Mouse (Mus musculus): ENCODE data around the gene Dock2. TPM values are rescaled to one million over a fixed set of nuclear protein-coding genes. Genes with fewer than 3 reads are reported as not detected.

Gene Dock2
- polyA plus RNA-seq, 1 experiment = 35.9 TPM

DNA sequence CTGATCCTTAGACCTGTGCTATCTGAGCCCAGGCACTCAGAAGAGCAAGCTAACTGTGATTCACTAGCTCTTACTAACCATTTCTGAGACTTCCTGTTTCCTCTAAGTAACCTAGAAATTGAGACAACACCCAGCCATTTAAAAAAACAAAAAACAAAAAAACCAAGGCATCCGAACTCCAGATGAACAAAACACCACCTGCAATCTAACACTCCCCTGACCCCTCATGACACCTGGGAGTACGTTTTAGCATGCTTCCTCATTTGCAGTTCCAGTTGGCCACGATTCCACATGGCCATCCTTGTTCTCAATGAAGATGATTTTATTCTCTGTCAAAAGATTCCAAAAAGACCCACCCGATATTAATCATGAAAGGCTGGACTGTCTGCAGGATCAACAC is 13.0 kb downstream of the Dock2 start:
- H3K36me3 ChIP-seq (ENCODE audit: control insufficient read depth, insufficient read depth, low read length) = peaks cover under 1% of the 10 kb centered on the region; the same call in 1 of the 2 replicates
- H3K27me3 ChIP-seq (ENCODE audit: control insufficient read depth, insufficient read depth, low read length) = no peaks in the 10 kb centered on the region
- peak overlapping the region; percentile 48 for H3K4me3 ChIP-seq (ENCODE audit: extremely low read depth, insufficient read depth, insufficient read length)
- DNase-seq (ENCODE audit: low read depth in 1 of 2, low spot score in 2 of 2) = no peak
- no peak for TF ChIP-seq POLR2A (IDR thresholded peaks at IDR 0.05; ENCODE audit: low read depth, low read length)
- no peak for TF ChIP-seq CTCF (IDR thresholded peaks at IDR 0.05; ENCODE audit: extremely low read depth, insufficient read depth, insufficient read length, insufficient replicate concordance)
- 11% methylated on average over 4 of the region's 4 CpGs for WGBS
- H3K4me1 ChIP-seq (ENCODE audit: control insufficient read depth, insufficient read depth, insufficient read length) = peaks cover 61% of the 10 kb centered on the region
- H3K27ac ChIP-seq (ENCODE audit: insufficient read depth, low read length) = peak overlapping the region; percentile 98

DNA sequence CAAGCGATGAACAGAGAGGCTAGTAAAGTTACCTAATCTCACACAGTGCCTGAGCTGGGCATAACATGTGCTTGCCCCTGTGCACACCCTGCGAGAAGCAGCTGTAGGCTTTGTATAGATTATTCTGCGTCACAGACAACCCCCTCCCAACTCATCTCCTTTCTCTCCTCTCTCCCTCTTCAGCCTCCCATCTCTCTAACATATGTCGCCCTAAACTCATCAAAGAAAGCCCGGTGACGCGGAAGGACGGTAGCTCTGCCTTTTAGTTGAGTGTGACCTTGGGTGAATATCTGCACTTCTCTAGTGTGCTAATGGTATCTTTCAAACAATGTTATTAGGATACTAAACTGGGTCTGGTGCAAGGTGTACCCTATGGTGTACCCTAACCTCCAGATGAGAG is 13.7 kb downstream of the Dock2 start:
- no peaks in the 10 kb centered on the region; the same call in 1 of the 2 replicates for H3K36me3 ChIP-seq (ENCODE audit: control insufficient read depth, insufficient read depth, low read length)
- no peak for TF ChIP-seq CTCF (IDR thresholded peaks at IDR 0.05; ENCODE audit: extremely low read depth, insufficient read depth, insufficient read length, insufficient replicate concordance)
- H3K27ac ChIP-seq (ENCODE audit: insufficient read depth, low read length) = peak overlapping the region; percentile 98
- 73% methylated on average over 8 of the region's 8 CpGs for WGBS
- peaks cover 60% of the 10 kb centered on the region for H3K4me1 ChIP-seq (ENCODE audit: control insufficient read depth, insufficient read depth, insufficient read length)
- DNase-seq (ENCODE audit: low read depth in 1 of 2, low spot score in 2 of 2) = no peak
- H3K4me3 ChIP-seq (ENCODE audit: extremely low read depth, insufficient read depth, insufficient read length) = no peak overlapping the region
- H3K27me3 ChIP-seq (ENCODE audit: control insufficient read depth, insufficient read depth, low read length) = no peaks in the 10 kb centered on the region

DNA sequence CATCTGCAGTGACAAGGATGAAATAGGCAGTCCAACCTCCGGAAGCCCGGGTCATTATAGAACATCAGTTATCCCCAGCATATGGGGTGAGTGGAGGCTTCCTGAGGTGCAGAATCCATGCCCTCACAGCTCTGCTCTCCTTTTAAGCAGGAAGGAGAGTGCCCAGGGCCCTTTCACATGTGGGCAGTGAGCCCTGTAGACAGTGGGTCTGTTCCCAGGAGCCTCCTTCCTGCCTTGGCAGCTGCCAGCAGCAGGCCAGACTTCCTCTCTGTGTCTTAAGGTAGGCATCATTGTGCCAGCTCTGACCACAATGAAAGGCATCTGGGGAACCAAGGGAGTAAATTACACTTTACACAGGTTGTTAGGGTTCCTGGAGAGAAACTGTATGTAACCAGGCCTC is 14.3 kb downstream of the Dock2 start:
- H3K4me3 ChIP-seq (ENCODE audit: extremely low read depth, insufficient read depth, insufficient read length) = no peak overlapping the region
- H3K27me3 ChIP-seq (ENCODE audit: control insufficient read depth, insufficient read depth, low read length) = no peaks in the 10 kb centered on the region
- peaks cover 59% of the 10 kb centered on the region for H3K4me1 ChIP-seq (ENCODE audit: control insufficient read depth, insufficient read depth, insufficient read length)
- no peaks in the 10 kb centered on the region; the same call in 1 of the 2 replicates for H3K36me3 ChIP-seq (ENCODE audit: control insufficient read depth, insufficient read depth, low read length)
- no peak for DNase-seq (ENCODE audit: low read depth in 1 of 2, low spot score in 2 of 2)
- TF ChIP-seq POLR2A (IDR thresholded peaks at IDR 0.05; ENCODE audit: low read depth, low read length) (no peak), CTCF (IDR thresholded peaks at IDR 0.05; ENCODE audit: extremely low read depth, insufficient read depth, insufficient read length, insufficient replicate concordance) (no peak)
- peak overlapping the region; percentile 98 for H3K27ac ChIP-seq (ENCODE audit: insufficient read depth, low read length)
- WGBS = 35% methylated on average over 2 of the region's 2 CpGs

DNA sequence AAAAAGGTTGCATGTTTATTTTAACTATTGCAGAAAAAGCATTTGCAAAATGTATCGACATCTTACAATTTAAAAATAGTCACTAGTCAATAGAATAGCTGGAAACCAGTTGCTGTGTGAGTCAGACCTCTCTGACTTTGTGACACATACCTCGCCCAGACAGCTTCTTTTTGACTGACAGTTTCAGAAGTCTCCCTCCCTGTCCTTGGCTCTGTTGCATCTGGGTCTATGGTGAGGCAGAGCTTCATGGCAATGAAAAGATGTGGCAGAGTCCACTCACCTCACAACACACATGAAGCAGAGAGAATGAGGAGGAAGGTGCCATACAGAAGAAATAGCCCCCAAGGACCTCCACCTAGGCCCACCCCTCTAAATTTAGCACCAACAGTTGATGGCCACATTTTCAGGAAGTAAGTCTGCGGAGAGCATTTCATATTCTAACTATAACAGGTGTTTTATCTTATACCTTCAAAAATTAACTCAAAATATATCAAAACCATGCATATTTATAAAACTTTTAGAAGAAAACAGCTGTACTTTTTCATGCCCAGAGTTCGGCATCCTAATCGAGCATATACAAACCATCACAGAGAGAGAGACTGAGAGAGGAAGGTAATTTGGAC is 19.8 kb downstream of the Dock2 start:
- no peak for DNase-seq (ENCODE audit: low read depth in 1 of 2, low spot score in 2 of 2)
- H3K27ac ChIP-seq (ENCODE audit: insufficient read depth, low read length) = peak overlapping the region; percentile 27; the same call in 1 of the 2 replicates
- H3K27me3 ChIP-seq (ENCODE audit: control insufficient read depth, insufficient read depth, low read length) = no peaks in the 10 kb centered on the region
- no peaks in the 10 kb centered on the region for H3K36me3 ChIP-seq (ENCODE audit: control insufficient read depth, insufficient read depth, low read length)
- TF ChIP-seq CTCF (IDR thresholded peaks at IDR 0.05; ENCODE audit: extremely low read depth, insufficient read depth, insufficient read length, insufficient replicate concordance) (no peak), POLR2A (IDR thresholded peaks at IDR 0.05; ENCODE audit: low read depth, low read length) (no peak)
- WGBS = 28% methylated on average over 5 of the region's 5 CpGs
- no peak overlapping the region for H3K4me3 ChIP-seq (ENCODE audit: extremely low read depth, insufficient read depth, insufficient read length)
- H3K4me1 ChIP-seq (ENCODE audit: control insufficient read depth, insufficient read depth, insufficient read length) = peaks cover 27% of the 10 kb centered on the region

DNA sequence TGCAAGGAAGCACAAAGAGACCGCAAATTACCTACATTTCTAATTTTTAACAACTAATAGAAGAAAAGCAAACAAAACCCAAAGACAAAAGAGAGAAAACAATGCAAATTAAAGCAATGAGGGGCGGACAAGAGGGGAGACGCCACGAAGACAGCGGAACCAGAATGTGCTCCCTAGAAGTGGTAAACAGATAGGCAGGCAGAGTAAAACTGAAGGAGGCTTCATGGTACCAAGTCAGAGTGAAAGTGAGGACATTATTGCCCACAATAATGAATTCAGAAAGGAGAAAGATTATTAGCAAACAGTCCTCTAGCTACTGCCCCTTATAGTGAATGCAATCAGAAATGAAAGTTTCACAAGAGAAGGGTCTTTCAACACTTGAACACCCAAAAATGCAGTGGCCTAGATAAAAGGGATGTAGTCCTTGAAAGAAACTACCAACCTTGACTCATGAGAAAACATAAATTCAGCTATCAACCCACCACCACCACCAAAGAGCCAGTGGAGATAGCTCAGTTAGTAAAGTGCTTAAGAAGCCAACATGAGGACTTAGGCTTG is 21.0 kb downstream of the Dock2 start:
- no peak for DNase-seq (ENCODE audit: low read depth in 1 of 2, low spot score in 2 of 2)
- peaks cover 2% of the 10 kb centered on the region; the same call in 1 of the 2 replicates for H3K36me3 ChIP-seq (ENCODE audit: control insufficient read depth, insufficient read depth, low read length)
- TF ChIP-seq POLR2A (IDR thresholded peaks at IDR 0.05; ENCODE audit: low read depth, low read length) (no peak), CTCF (IDR thresholded peaks at IDR 0.05; ENCODE audit: extremely low read depth, insufficient read depth, insufficient read length, insufficient replicate concordance) (no peak)
- H3K27ac ChIP-seq (ENCODE audit: insufficient read depth, low read length) = peak overlapping the region; percentile 26; the same call in 1 of the 2 replicates
- no peaks in the 10 kb centered on the region for H3K27me3 ChIP-seq (ENCODE audit: control insufficient read depth, insufficient read depth, low read length)
- H3K4me3 ChIP-seq (ENCODE audit: extremely low read depth, insufficient read depth, insufficient read length) = no peak overlapping the region
- peaks cover 23% of the 10 kb centered on the region for H3K4me1 ChIP-seq (ENCODE audit: control insufficient read depth, insufficient read depth, insufficient read length)
- 69% methylated on average over 5 of the region's 5 CpGs for WGBS

DNA sequence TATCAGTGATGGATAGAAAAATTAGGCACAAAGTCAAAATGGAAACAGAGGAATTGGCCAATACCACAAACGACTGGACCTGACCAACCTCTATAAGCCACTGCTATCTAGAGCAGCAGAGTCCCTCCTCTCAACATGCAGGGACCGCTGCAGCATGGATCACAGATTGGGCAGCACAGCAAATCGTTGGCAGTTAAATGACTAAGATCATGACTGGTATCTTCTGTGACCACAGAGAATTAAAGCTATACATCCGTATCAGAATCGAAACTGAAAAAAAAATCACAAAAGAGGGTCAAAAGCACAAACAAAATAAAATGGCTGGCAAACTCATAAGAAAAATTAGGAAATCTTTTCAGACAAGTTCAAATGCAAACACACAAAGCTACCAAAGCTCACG is 21.6 kb downstream of the Dock2 start:
- no peak for DNase-seq (ENCODE audit: low read depth in 1 of 2, low spot score in 2 of 2)
- Histone ChIP-seq H3K27me3 (ENCODE audit: control insufficient read depth, insufficient read depth, low read length) (no peaks in the 10 kb centered on the region), H3K4me3 (ENCODE audit: extremely low read depth, insufficient read depth, insufficient read length) (no peak overlapping the region), H3K36me3 (ENCODE audit: control insufficient read depth, insufficient read depth, low read length) (peaks cover 4% of the 10 kb centered on the region; the same call in 1 of the 2 replicates), H3K27ac (ENCODE audit: insufficient read depth, low read length) (peak overlapping the region; percentile 45; the same call in 1 of the 2 replicates), H3K4me1 (ENCODE audit: control insufficient read depth, insufficient read depth, insufficient read length) (peaks cover 23% of the 10 kb centered on the region)
- 64% methylated on average over 6 of the region's 6 CpGs for WGBS
- TF ChIP-seq CTCF (IDR thresholded peaks at IDR 0.05; ENCODE audit: extremely low read depth, insufficient read depth, insufficient read length, insufficient replicate concordance) = no peak
- TF ChIP-seq POLR2A (IDR thresholded peaks at IDR 0.05; ENCODE audit: low read depth, low read length) = no peak

DNA sequence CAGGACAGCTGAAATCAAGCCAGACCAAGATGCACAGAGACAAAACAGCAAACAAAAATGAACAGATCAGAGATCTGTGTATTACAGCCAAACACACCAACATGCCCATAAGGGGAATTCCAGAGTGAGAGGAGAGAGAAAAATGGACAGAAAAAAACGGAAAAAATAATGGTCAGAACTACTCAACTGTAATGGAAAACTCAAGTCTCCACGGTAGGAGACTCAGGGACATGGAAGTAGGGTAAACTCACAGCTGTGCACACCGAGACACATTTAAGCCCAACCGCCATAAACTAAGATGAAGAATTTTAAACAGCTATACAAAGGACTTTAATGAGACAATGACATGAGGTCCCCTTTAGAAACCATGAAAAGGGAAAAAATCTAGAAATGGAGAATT is 24.1 kb downstream of the Dock2 start:
- H3K4me3 ChIP-seq (ENCODE audit: extremely low read depth, insufficient read depth, insufficient read length) = no peak overlapping the region
- no peak overlapping the region for H3K27ac ChIP-seq (ENCODE audit: insufficient read depth, low read length)

More for the DNA sequence above, 24.1 kb downstream of the Dock2 start:
- Histone ChIP-seq H3K36me3 (ENCODE audit: control insufficient read depth, insufficient read depth, low read length) (peaks cover 11% of the 10 kb centered on the region), H3K27me3 (ENCODE audit: control insufficient read depth, insufficient read depth, low read length) (no peaks in the 10 kb centered on the region), H3K4me1 (ENCODE audit: control insufficient read depth, insufficient read depth, insufficient read length) (peaks cover 12% of the 10 kb centered on the region)
- TF ChIP-seq CTCF (IDR thresholded peaks at IDR 0.05; ENCODE audit: extremely low read depth, insufficient read depth, insufficient read length, insufficient replicate concordance) (no peak), POLR2A (IDR thresholded peaks at IDR 0.05; ENCODE audit: low read depth, low read length) (no peak)
- 71% methylated on average over 4 of the region's 4 CpGs for WGBS
- no peak for DNase-seq (ENCODE audit: low read depth in 1 of 2, low spot score in 2 of 2)

Data from spleen, adult 2 months (tissue).